Mouse (Mus musculus) heart, embryonic 14.5 days (tissue): ENCODE data around the gene Pak2. TPM values are rescaled to one million over a fixed set of nuclear protein-coding genes. Genes with fewer than 3 reads are reported as not detected.

Source experiments
- ATAC-seq: fragments of 200-750 bp; cut with Nextera tagmentation; 2 replicates; pipeline ENCODE4 v1.8.0; 2017; ENCODE audit warnings: low read depth, moderate TSS enrichment; ENCODE audit not compliant: insufficient number of reproducible peaks, insufficient read depth, low FRiP score
- H3K27ac ChIP-seq, 2 experiments: fragments of 200-500 bp in 1 of 2; fragments of 300-500 bp in 1 of 2; sonication (generic) in 1 of 2; replicated peaks in 1 of 2; 2 replicates each; pipeline ENCODE4 v1.5.1; 2012 to 2014; ENCODE audit warnings: low read depth in 2 of 2, low read length in 2 of 2, control low read depth in 1 of 2, mild to moderate bottlenecking in 1 of 2, mixed read lengths in 1 of 2; ENCODE audit not compliant: control insufficient read depth in 1 of 2, insufficient read depth in 1 of 2
- H3K27me3 ChIP-seq: fragments of 300-500 bp; sonication (generic); 2 replicates; pipeline ENCODE4 v1.6.1; 2014; ENCODE audit warnings: mild to moderate bottlenecking, low read length, control low read depth; ENCODE audit not compliant: control insufficient read depth, insufficient read depth
- H3K36me3 ChIP-seq: fragments of 300-500 bp; sonication (generic); 2 replicates; pipeline ENCODE4 v1.6.1; 2014; ENCODE audit warnings: mild to moderate bottlenecking, control low read depth, low read length, mixed read lengths; ENCODE audit not compliant: control insufficient read depth, insufficient read depth
- H3K4me1 ChIP-seq, 2 experiments: fragments of 200-500 bp in 1 of 2; fragments of 300-500 bp in 1 of 2; sonication (generic) in 1 of 2; 2 replicates each; pipeline ENCODE4 v1.6.1; 2012 to 2014; ENCODE audit warnings: low read length in 2 of 2, control low read depth in 1 of 2, mixed read lengths in 1 of 2; ENCODE audit not compliant: control insufficient read depth in 2 of 2, insufficient read depth in 2 of 2
- H3K4me2 ChIP-seq: fragments of 300-500 bp; sonication (generic); 2 replicates; pipeline ENCODE4 v1.6.1; 2014; ENCODE audit warnings: mild to moderate bottlenecking, low read length
- H3K4me3 ChIP-seq, 2 experiments: fragments of 200-500 bp in 1 of 2; fragments of 300-500 bp in 1 of 2; sonication (generic) in 1 of 2; 2 replicates each; pipeline ENCODE4 v1.5.1; 2012 to 2014; ENCODE audit warnings: low read length in 2 of 2, mild to moderate bottlenecking in 2 of 2, control low read depth in 1 of 2, low read depth in 1 of 2, moderate library complexity in 1 of 2; ENCODE audit not compliant: control insufficient read depth in 1 of 2, insufficient read depth in 1 of 2
- H3K9ac ChIP-seq: fragments of 300-500 bp; sonication (generic); 2 replicates; pipeline ENCODE4 v1.6.1; 2014; ENCODE audit warnings: mild to moderate bottlenecking, low read length
- H3K9me3 ChIP-seq: fragments of 300-500 bp; sonication (generic); 2 replicates; pipeline ENCODE4 v1.6.1; 2016; ENCODE audit warnings: low read length, control low read depth; ENCODE audit not compliant: control insufficient read depth
- WGBS: fragments of 180-500 bp; shearing (Covaris S2); extraction: QIAGEN DNeasy Blood & Tissue Kit; methylation state at CpG from one replicate; pipeline ENCODE4 v1.1.7; 2014; 5-methylcytosine and 5-hydroxymethylcytosine counted together
- polyA plus RNA-seq: library from polyadenylated mRNA; unstranded; fragments of >200 nt; fragmentation: Nextera tagmentation; extraction: Ambion mirVana; gene quantifications from 2 replicates; pipeline ENCODE4 v1.2.1, GENCODE M21; 2014

The Pak2 gene
- polyA plus RNA-seq, 1 experiment from 2014 or later, result 26.2 TPM

GRCm38 (mm10) chr16:32115781-32116180, 36.6 kb upstream of the Pak2 start:
- Histone ChIP-seq H3K4me1 (peaks cover 2 to 4% of the 10 kb centered on the region in 2 experiments; a peak in 2 of 4 replicates), H3K4me3 (no peak overlapping the region), H3K27me3 (no peaks in the 10 kb centered on the region), H3K9ac (no peak overlapping the region), H3K36me3 (no peaks in the 10 kb centered on the region), H3K4me2 (peak overlapping the region; percentile 21), H3K27ac (no peak overlapping the region), H3K9me3 (no peaks in the 10 kb centered on the region)
- ATAC-seq, result no peak
- 30% methylated on average over 6 of the region's 6 CpGs for WGBS

DNA sequence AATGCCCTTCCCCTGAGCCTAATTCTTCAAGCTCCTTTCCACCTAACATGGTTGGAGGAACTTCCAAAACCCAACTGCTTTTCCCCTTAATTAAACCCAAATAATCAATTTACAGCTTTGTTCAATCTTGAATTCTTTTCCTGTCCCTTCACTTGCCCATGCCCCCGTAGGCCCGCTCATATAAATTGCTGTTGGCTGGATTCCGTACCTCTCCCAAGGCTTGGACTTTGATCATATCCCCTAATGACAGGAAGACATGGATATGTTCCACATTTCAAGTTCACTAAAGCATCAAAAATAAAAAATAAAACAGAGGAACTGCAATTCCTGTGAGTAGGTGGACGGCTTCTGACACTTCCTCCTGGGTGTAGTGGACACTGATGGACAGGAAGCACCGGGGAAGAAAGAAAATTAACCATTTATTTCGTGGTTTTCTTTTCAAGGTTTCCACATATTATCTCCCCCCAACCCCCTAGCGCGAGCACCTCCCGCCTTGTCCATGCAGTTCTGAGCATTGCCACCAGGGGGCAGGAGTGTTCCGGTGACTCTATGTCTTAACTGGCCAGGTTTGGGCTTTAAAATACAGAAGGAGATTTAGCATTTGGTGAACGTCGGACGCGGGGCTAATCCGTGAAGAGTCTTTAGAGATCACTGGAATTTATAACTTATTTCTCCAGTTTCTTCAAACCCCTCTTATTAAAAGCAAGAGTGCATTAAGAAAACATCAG, 36.0 kb upstream of the Pak2 start:
- Histone ChIP-seq H3K27ac (no peak overlapping the region), H3K4me3 (no peak overlapping the region), H3K4me2 (peak overlapping the region; percentile 21)

DNA sequence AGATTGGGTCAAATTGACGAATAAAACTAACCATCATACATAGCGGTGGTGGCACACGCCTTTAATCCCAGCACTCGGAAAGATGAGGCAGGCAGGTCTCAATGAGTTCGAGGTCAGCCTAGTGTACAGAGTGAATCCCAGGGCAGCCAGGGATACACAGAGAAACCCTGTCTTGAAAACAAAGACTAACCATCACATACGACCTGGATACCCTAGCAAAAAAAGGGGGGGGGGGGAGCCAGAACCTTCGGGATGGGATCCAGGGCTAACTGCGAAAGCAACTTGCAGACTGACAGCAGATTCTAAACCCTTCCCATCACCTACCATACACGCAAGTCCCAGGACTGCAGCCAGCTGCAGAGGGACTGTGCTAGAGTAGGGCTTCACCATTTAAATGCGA, 35.3 kb upstream of the Pak2 start:
- H3K9ac ChIP-seq, result no peak overlapping the region
- WGBS, result 87% methylated on average over 10 of the region's 10 CpGs
- no peak for ATAC-seq
- H3K27me3 ChIP-seq, result no peaks in the 10 kb centered on the region
- no peak overlapping the region for H3K4me3 ChIP-seq
- no peak overlapping the region for H3K27ac ChIP-seq
- H3K4me1 ChIP-seq, result peaks cover 2 to 4% of the 10 kb centered on the region in 2 experiments; a peak in 2 of 4 replicates
- no peaks in the 10 kb centered on the region for H3K9me3 ChIP-seq
- no peaks in the 10 kb centered on the region for H3K36me3 ChIP-seq
- no peak overlapping the region for H3K4me2 ChIP-seq

More for the DNA sequence above, 36.0 kb upstream of the Pak2 start:
- Histone ChIP-seq H3K9ac (no peak overlapping the region), H3K4me1 (peaks cover 2 to 4% of the 10 kb centered on the region in 2 experiments; a peak in 2 of 4 replicates), H3K27me3 (no peaks in the 10 kb centered on the region), H3K9me3 (no peaks in the 10 kb centered on the region), H3K36me3 (no peaks in the 10 kb centered on the region)
- 17% methylated on average over 15 of the region's 15 CpGs for WGBS
- no peak for ATAC-seq

- H3K36me3 ChIP-seq, result 0 out of 2 replicates have a peak, but pooled peaks cover 7% of the 10 kb centered on the region
- H3K9me3 ChIP-seq, result no peaks in the 10 kb centered on the region
- peak overlapping the region; percentile 32 for H3K4me2 ChIP-seq
- H3K4me3 ChIP-seq, result no peak overlapping the region
- peaks cover 2 to 4% of the 10 kb centered on the region in 2 experiments; a peak in 2 of 4 replicates for H3K4me1 ChIP-seq
- peak; percentile 51 for ATAC-seq
- H3K27me3 ChIP-seq, result no peaks in the 10 kb centered on the region
- peak overlapping the region; percentile 51 to 69 for H3K27ac ChIP-seq
- no peak overlapping the region for H3K9ac ChIP-seq
- WGBS, result 49% methylated on average over 23 of the region's 23 CpGs
These were observed 34.5 kb upstream of the Pak2 start for GRCm38 (mm10) chr16:32113541-32114218.

DNA sequence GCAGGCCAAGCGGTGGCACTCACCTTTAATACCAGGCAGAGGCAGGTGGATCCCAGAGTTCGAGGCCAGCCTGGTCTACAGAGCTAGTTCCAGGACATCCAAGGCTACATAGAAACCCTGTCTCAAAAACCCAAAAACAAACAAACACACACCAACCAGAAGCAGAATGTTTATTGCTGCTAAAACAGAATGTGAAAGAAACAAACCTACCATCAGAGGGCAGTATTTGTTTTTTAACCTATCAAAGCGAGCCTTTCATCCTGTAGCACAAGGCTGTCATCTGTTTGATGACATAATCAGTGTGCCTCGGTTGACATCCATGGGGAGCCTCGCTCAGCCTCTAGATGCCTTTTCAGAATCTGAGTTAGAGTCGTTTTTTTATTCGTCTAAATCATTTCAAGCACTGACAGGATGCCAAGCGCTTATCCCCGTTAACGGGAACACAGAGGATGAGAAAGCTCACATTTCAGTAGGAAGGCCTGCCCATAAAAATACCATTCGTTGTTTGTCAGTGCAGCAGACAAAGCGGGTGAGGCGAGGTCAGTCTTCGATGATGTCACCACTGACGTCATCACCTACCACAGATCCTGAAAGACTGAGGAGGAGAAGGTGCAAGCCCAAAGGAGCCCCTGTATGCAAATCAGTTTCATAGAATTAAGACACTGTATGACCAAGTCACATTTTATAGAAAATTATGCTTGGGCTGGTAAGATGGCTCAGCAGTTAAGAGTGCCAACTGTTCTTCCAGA, 32.0 kb upstream of the Pak2 start:
- Histone ChIP-seq H3K36me3 (peaks cover 24% of the 10 kb centered on the region), H3K9ac (no peak overlapping the region), H3K4me1 (peaks cover 2 to 3% of the 10 kb centered on the region in 2 experiments; a peak in 2 of 4 replicates), H3K4me2 (no peak overlapping the region), H3K27ac (no peak overlapping the region), H3K9me3 (no peaks in the 10 kb centered on the region), H3K27me3 (no peaks in the 10 kb centered on the region), H3K4me3 (no peak overlapping the region)
- 66% methylated on average over 15 of the region's 15 CpGs for WGBS
- ATAC-seq, result no peak

- Histone ChIP-seq H3K27me3 (no peaks in the 10 kb centered on the region), H3K4me2 (no peak overlapping the region), H3K27ac (no peak overlapping the region), H3K4me3 (no peak overlapping the region), H3K36me3 (peaks cover 32% of the 10 kb centered on the region), H3K9ac (no peak overlapping the region), H3K9me3 (0 out of 2 replicates have a peak, but pooled peaks cover 2% of the 10 kb centered on the region), H3K4me1 (no peaks in the 10 kb centered on the region; a peak in 1 of 4 replicates)
- no peak for ATAC-seq
- 84% methylated on average over 2 of the region's 2 CpGs for WGBS
These were observed 29.4 kb upstream of the Pak2 start for GRCm38 (mm10) chr16:32108578-32108977.

DNA sequence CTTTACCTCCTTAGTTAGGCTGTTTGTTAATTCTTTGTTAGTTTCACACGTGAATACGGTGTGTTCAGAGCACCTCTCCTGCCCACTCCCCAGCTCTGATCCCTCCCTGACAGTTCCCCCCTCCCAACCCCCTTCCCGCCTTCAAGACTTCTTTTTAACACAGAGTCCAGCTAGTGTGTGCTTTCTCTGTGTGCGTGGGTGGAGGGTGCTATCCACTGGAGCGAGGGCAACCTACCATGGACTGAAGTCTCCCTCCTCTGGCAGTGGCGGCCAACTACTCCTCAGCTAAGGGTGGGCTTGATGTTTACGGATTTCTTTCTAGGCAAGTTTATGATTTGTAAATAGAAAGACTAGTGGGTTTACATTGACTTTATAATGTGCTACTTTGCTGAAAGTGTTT, 29.0 kb upstream of the Pak2 start:
- Histone ChIP-seq H3K4me2 (no peak overlapping the region), H3K9ac (no peak overlapping the region)
- 76% methylated on average over 7 of the region's 7 CpGs for WGBS

More for the DNA sequence above, 29.0 kb upstream of the Pak2 start:
- Histone ChIP-seq H3K36me3 (peaks cover 36% of the 10 kb centered on the region), H3K27ac (no peak overlapping the region), H3K9me3 (0 out of 2 replicates have a peak, but pooled peaks cover 2% of the 10 kb centered on the region), H3K4me1 (no peaks in the 10 kb centered on the region), H3K4me3 (no peak overlapping the region), H3K27me3 (no peaks in the 10 kb centered on the region)
- no peak for ATAC-seq
